Mouse (Mus musculus): ENCODE results near the gene Ptgs1. TPM values are rescaled to one million over a fixed set of nuclear protein-coding genes. Genes with fewer than 3 reads are reported as not detected.

Gene Ptgs1
- polyA plus RNA-seq, 1 experiment: 2.3 TPM

Other genes starting within 250 kb of the Ptgs1 start
- gene Ndufa8, start 181.0 kb upstream of the Ptgs1 start, polyA plus RNA-seq (2012; ENCODE audit: insufficient read depth, insufficient read length, missing spikeins): 607 and 660 TPM in 2 replicates
- not detected in 2 replicates for gene Morn5, start 181.0 kb upstream of the Ptgs1 start, polyA plus RNA-seq (2012; ENCODE audit: insufficient read depth, insufficient read length, missing spikeins)
- gene Lhx6, start 125.0 kb upstream of the Ptgs1 start, polyA plus RNA-seq (2012; ENCODE audit: insufficient read depth, insufficient read length, missing spikeins): 0.46 and 0.95 TPM in 2 replicates
- gene Mrrf, start 94.0 kb upstream of the Ptgs1 start, polyA plus RNA-seq (2012; ENCODE audit: insufficient read depth, insufficient read length, missing spikeins): 32.9 and 33.1 TPM in 2 replicates
- 20.0 and 23.1 TPM in 2 replicates for gene Rbm18, start 93.7 kb upstream of the Ptgs1 start, polyA plus RNA-seq (2012; ENCODE audit: insufficient read depth, insufficient read length, missing spikeins)
- not detected in 2 replicates for gene Olfr338, start 143.1 kb downstream of the Ptgs1 start, polyA plus RNA-seq (2012; ENCODE audit: insufficient read depth, insufficient read length, missing spikeins)
- not detected in 2 replicates for gene Olfr339, start 188.5 kb downstream of the Ptgs1 start, polyA plus RNA-seq (2012; ENCODE audit: insufficient read depth, insufficient read length, missing spikeins)
- gene Olfr340, start 222.2 kb downstream of the Ptgs1 start, polyA plus RNA-seq (2012; ENCODE audit: insufficient read depth, insufficient read length, missing spikeins): not detected in 2 replicates